ENCODE assay signal across 23 mouse cellular contexts in genomic region chr5:17839549-17839948, GRCm38 (mm10). TPM values are rescaled to one million over a fixed set of nuclear protein-coding genes. Genes with fewer than 3 reads are reported as not detected.
A peak's percentile ranks its signal among the peaks of the same experiment; 100 is the strongest.
DNase-seq lines count a peak whose midpoint lies in the region; ATAC-seq lines count a peak whose summit lies in the region.
"Had no signal": no experiment of that assay in that cellular context is flagged by ENCODE, and none has a peak within 500 bp of the region (broad histone marks: within the 10 kb centered on the region; RNA-seq: fewer than 3 reads in every experiment).

No protein-coding gene starts in this region.

- no peak overlapping the region for H3K27ac ChIP-seq in forebrain, embryonic 16.5 days (ENCODE audit: low read length)
- H3K27ac ChIP-seq in forebrain, embryonic 15.5 days (replicated peaks), result no peak overlapping the region
- no peak overlapping the region for H3K27ac ChIP-seq in lung, embryonic 15.5 days
- H3K27ac ChIP-seq: embryonic facial prominence, embryonic 13.5 days; forebrain, embryonic 10.5 days; neural tube, embryonic 15.5 days had no signal

- no peak overlapping the region for H3K9ac ChIP-seq in forebrain, embryonic 16.5 days (replicated peaks; ENCODE audit: low read depth, low read length)
- H3K9ac ChIP-seq in forebrain, embryonic 15.5 days (replicated peaks), result no peak overlapping the region
- H3K9ac ChIP-seq in lung, embryonic 15.5 days, result no peak overlapping the region
- H3K9ac ChIP-seq: embryonic facial prominence, embryonic 13.5 days; neural tube, embryonic 15.5 days had no signal

- WGBS in forebrain, embryonic 16.5 days, result 70% methylated on average over 2 of the region's 2 CpGs
- WGBS in forebrain, embryonic 15.5 days, result 74% methylated on average over 2 of the region's 2 CpGs
- 26% methylated on average over 2 of the region's 2 CpGs for WGBS in lung, embryonic 15.5 days

- peak; percentile 49; the same call in 1 of the 2 replicates for ATAC-seq in forebrain, embryonic 16.5 days
- ATAC-seq in forebrain, embryonic 15.5 days (replicated peaks), result no peak
- peak; percentile 33; the same call in 1 of the 2 replicates for ATAC-seq in lung, embryonic 15.5 days (ENCODE audit: borderline replicate concordance, extremely low read depth, low FRiP score, low TSS enrichment)
- peak; percentile 93 for ATAC-seq in megakaryocyte progenitor cell, adult 5-6 weeks (replicated peaks; ENCODE audit: poor library complexity)

- no peaks in the 10 kb centered on the region for H3K36me3 ChIP-seq in forebrain, embryonic 16.5 days (ENCODE audit: control insufficient read depth, insufficient read depth)
- no peaks in the 10 kb centered on the region for H3K36me3 ChIP-seq in forebrain, embryonic 15.5 days
- H3K36me3 ChIP-seq in lung, embryonic 15.5 days, result no peaks in the 10 kb centered on the region
- H3K36me3 ChIP-seq: embryonic facial prominence, embryonic 13.5 days; forebrain, embryonic 10.5 days; neural tube, embryonic 15.5 days had no signal

- H3K4me3 ChIP-seq in forebrain, embryonic 16.5 days (replicated peaks; ENCODE audit: low read length), result no peak overlapping the region
- H3K4me3 ChIP-seq in forebrain, embryonic 15.5 days, result no peak overlapping the region
- H3K4me3 ChIP-seq in lung, embryonic 15.5 days, result no peak overlapping the region
- H3K4me3 ChIP-seq: embryonic facial prominence, embryonic 13.5 days; forebrain, embryonic 10.5 days; megakaryocyte, embryonic 14.5 days; myocyte; neural tube, embryonic 15.5 days had no signal

- no peaks in the 10 kb centered on the region for H3K9me3 ChIP-seq in forebrain, embryonic 16.5 days (ENCODE audit: control insufficient read depth, low read length)
- H3K9me3 ChIP-seq in forebrain, embryonic 15.5 days, result no peaks in the 10 kb centered on the region
- H3K9me3 ChIP-seq in lung, embryonic 15.5 days, result no peaks in the 10 kb centered on the region
- H3K9me3 ChIP-seq: embryonic facial prominence, embryonic 13.5 days; forebrain, embryonic 10.5 days; megakaryocyte, embryonic 14.5 days; neural tube, embryonic 15.5 days had no signal

- H3K27me3 ChIP-seq in forebrain, embryonic 16.5 days (replicated peaks; ENCODE audit: control insufficient read depth, insufficient read depth, low read length), result no peaks in the 10 kb centered on the region
- H3K27me3 ChIP-seq in forebrain, embryonic 15.5 days, result no peaks in the 10 kb centered on the region
- no peaks in the 10 kb centered on the region for H3K27me3 ChIP-seq in lung, embryonic 15.5 days
- H3K27me3 ChIP-seq: embryonic facial prominence, embryonic 13.5 days; megakaryocyte, embryonic 14.5 days; neural tube, embryonic 15.5 days had no signal

- no peaks in the 10 kb centered on the region for H3K4me1 ChIP-seq in forebrain, embryonic 16.5 days (replicated peaks; ENCODE audit: control insufficient read depth, insufficient read depth, low read length)
- no peaks in the 10 kb centered on the region for H3K4me1 ChIP-seq in forebrain, embryonic 15.5 days
- no peaks in the 10 kb centered on the region for H3K4me1 ChIP-seq in lung, embryonic 15.5 days
- H3K4me1 ChIP-seq: embryonic facial prominence, embryonic 13.5 days; forebrain, embryonic 10.5 days; megakaryocyte, embryonic 14.5 days; neural tube, embryonic 15.5 days had no signal

- H3K4me2 ChIP-seq in forebrain, embryonic 16.5 days (ENCODE audit: low read length), result no peak overlapping the region
- no peak overlapping the region for H3K4me2 ChIP-seq in forebrain, embryonic 15.5 days (replicated peaks)
- H3K4me2 ChIP-seq in lung, embryonic 15.5 days, result no peak overlapping the region
- H3K4me2 ChIP-seq: embryonic facial prominence, embryonic 13.5 days; neural tube, embryonic 15.5 days had no signal

- DNase-seq in lung, adult 18-20 months, result no peak
- peak; percentile 69 for DNase-seq in adipocyte (ENCODE audit: low spot score)
- no peak for DNase-seq in thymus, postnatal 10 days (ENCODE audit: low spot score in 2 of 2)
- DNase-seq in cerebellum, adult 18-20 months, result no peak
- DNase-seq: adrenal gland, adult 8-10 months; cerebellum, adult 9-11 months; gastrocnemius, postnatal 10 days; heart, adult 18-20 months; heart, postnatal 4 days; kidney, adult 18-20 months; kidney, postnatal 14 days; left cerebral cortex, postnatal 4 days; midbrain, embryonic 14.5 days; thymus, adult 2 months had no signal

RNA-seq across cellular contexts. Expression of gene Cd36, which starts 49.1 kb away (rescaled TPM):
- polyA plus RNA-seq in forebrain, embryonic 16.5 days (2015; fragmentation: Nextera tagmentation; extraction: Ambion mirVana), result 0.87 and 1.3 TPM in 2 replicates
- polyA plus RNA-seq in forebrain, embryonic 15.5 days (2015; fragmentation: Nextera tagmentation; extraction: Ambion mirVana), result 0.66 and 0.96 TPM in 2 replicates
- 17.5 and 23.0 TPM in 2 replicates for polyA plus RNA-seq in lung, embryonic 15.5 days (2015; fragmentation: Nextera tagmentation; extraction: Ambion mirVana)
- total RNA-seq in megakaryocyte progenitor cell, adult 5-6 weeks (2015), result 0.98 and 1.6 TPM in 2 replicates
- 0.92 and 2.9 TPM in 2 replicates for total RNA-seq in megakaryocyte progenitor cell, adult 5-6 weeks (2017)
